Mouse (Mus musculus) skeletal muscle tissue, adult 2 months (tissue): ENCODE results near the gene Txndc16.

Experiments
- DNase-seq: peaks from one replicate; pipeline ENCODE4 v3.0.0-alpha.2; 2012; ENCODE audit warnings: low read depth, low spot score

Gene Txndc16

GRCm38 (mm10) chr14:45220090-45220956, at the start of gene Txndc16:
Gene Txndc16, minus strand, starts transcription at chr14:45220328.
- peak; percentile 60 for DNase-seq

GRCm38 (mm10) chr14:45263831-45264592, 43.9 kb upstream of the Txndc16 start:
- no peak for DNase-seq

GRCm38 (mm10) chr14:45251548-45252076, 31.5 kb upstream of the Txndc16 start:
- DNase-seq: no peak

DNA sequence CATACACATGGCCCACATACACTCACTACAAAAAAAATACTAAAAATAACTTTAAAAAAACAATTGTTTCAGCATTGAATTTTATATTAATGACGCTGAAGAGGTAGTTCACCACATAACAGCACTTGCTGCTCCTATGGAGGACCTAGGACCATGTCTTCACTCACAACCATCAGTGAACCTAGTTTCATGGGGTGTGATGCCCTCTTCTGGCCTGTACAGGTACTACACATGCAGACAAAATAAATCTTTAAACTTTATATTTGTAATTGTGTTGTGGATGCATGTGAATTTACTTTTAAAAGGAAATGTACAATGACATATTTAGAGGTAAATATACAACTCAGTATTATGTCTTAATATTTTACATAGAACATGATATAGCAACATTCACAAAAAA, 21.5 kb upstream of the Txndc16 start:
- DNase-seq: no peak

DNA sequence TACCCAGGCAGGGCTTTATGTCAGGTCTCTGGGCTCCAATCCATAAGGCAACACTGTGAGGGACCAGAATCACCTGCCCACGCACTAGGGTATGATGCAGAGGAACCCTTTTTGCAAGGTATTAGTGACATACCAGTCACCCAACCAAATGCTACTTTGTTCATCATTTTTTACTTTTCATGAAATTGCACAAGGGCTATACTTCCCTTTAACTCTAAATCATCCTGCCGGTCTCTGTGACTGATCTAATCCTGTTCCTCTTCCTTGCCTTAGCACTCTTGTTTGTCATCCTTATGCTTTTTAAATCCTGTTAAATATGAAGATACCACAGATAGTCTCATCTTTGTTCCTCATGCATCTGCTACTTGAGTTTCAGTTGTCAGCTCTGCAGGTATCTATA, 18.9 kb upstream of the Txndc16 start:
- no peak for DNase-seq

GRCm38 (mm10) chr14:45220957-45221630, 966 bp upstream of the Txndc16 start:
- no peak for DNase-seq

GRCm38 (mm10) chr14:45219281-45220089, 643 bp downstream of the Txndc16 start, which contains the start of gene Gpr137c:
Gene Gpr137c, plus strand, starts transcription at chr14:45219717.
- DNase-seq: peak; percentile 99

DNA sequence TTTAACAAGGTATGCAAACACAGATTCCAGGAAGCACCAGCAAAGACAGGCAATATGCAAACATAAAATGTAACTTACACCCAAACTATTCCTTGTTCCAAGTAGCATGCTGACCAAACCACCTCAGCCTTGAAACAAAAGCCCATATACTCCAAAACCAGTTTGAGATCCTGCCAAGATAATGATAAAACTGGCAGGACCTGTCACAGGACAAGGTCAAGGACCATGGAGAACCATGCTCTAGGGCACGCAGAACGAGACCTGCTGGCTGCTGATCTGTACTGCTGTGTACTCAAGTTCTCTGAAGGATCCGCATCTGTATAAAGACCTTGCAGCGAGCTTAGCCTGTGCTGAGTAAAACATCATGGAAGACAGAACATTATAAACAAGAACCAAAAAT, 2.4 kb downstream of the Txndc16 start:
- no peak for DNase-seq

DNA sequence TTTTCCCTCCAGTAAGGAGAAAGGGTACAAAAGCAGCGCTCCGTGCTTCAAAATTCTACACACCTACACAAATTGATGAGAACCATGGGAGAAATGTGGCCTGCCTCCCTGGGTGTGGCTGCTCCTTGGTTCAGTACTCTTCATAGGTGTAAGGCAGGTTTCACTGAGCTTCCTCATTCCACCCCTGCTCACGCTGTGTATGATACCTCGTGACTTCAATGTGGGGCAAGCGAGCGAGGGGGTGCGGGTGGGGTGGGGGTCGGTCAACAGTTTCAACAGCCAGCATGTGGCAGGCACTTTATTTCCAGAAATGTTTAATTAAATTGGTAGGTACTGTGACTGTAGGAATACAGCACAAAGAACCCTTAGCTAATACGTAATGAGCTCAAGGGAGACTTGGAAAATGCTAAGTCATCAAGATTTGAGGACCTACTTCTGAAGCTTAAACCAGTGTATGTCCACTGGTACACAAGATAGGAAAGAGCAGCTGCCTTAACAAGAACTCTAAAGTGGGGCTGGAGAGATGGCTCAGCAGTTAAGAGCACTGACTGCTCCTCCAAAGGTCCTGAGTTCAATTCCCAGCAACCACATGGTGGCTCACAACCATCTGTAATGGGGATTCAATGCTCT, 3.3 kb downstream of the Txndc16 start:
- DNase-seq: no peak

DNA sequence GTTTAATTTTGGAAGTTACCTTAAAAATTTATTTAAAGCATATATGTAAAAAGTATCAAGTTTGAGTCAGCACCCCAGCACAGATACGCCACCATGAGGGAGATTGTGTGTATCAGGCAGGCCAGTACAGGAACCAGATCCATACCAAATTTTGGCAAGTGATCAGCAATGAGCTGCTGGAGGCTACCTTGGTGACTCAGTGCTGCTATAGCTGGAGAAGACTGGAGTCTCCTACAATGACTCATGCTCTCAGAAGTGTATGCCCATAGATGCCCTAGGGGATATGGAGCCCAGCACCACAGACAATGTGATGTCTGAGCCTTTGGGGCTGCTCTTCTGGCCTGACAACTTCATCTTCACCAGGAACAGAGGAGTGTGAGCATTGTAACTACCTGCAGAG, 8.7 kb downstream of the Txndc16 start:
- no peak for DNase-seq

GRCm38 (mm10) chr14:45210683-45211082, 9.4 kb downstream of the Txndc16 start:
- no peak for DNase-seq

GRCm38 (mm10) chr14:45200607-45201006, 19.5 kb downstream of the Txndc16 start:
- no peak for DNase-seq

GRCm38 (mm10) chr14:45190999-45191398, 29.1 kb downstream of the Txndc16 start:
- no peak for DNase-seq

DNA sequence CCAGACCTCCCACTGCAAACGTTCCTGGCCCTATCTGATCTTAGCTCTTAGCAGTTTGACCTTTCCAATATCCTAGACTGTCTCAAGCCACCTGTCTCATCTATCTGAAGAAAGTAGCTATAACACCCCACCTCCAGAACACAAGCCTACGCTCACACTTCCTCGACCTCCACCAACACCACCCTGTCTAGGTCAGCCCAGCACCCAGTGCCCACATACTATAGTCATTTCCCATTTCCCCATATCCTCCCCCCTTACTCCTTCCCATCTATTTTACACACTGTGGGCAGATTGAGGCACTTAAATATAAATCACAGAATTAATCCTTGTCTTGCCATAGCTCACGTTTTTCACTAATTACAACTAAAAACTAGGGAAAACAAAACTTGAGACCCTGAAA, 38.5 kb downstream of the Txndc16 start:
- no peak for DNase-seq

- DNase-seq: no peak
These were observed 40.5 kb downstream of the Txndc16 start for GRCm38 (mm10) chr14:45179606-45180005.

DNA sequence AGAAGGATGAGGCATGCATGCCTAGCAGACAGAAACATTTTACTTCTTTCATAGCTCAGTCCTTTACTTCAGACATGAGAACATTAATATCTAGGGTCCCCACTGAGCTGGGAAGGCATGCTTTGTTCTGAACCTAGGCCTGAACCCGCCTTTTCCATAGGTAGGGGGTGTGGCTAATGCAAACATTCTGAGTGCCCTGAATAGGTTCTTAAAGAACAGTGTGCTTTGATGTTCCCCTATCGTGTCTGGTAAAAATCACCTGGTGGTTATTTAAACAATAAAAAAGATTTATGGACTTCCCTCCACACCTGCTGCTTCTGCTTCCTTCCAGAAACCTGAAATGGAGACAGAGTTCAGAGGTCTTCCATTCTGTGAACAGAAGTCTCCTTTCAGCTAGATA, 40.9 kb downstream of the Txndc16 start:
- no peak for DNase-seq

DNA sequence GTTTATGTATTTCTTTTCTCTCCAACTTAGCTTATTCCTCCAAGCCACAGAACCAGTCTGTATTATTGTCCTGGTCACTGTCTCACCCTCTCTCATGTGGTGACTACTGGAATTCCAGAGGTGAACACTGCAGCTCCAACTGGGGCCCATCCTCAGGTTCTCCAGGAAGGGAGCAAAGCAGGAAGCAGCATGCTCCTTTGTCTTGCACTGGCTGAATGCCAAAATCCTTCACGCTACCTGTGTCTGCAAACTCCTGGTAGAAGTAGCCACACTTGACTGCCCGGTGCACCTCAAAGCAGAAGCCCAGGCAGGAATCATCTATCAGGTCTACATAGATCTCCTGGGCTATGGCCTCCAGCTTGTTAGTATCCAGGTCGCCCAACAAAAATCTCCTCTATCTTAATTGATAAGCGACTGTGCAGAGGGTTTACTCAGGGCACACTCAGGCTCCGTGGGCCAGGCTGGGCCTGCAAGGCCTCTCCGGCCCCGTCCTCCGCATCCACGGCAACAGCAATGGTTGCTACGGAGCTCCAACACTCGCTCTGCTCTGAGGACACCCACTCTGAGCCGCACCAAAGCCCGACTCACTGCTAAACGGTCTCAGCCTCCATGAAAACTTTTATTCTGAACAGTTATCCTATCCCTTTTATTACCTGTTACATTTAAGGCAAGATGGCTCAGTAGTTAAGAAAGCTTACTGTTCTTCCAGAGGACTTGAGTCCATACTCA, 45.0 kb downstream of the Txndc16 start:
- no peak for DNase-seq

- DNase-seq: no peak
These were observed 47.9 kb downstream of the Txndc16 start for GRCm38 (mm10) chr14:45172260-45172659.

- DNase-seq: no peak
These were observed 52.8 kb downstream of the Txndc16 start for GRCm38 (mm10) chr14:45167366-45167765.
